Mouse (Mus musculus): ENCODE measurements at regions not wholly inside any gene's neighbourhood (a gene's known extent, or its start where the extent isn't known, plus 50 kb on each side); places are given as distances from the start of the nearest gene placed in this dataset.
A peak's percentile ranks its signal among the peaks of the same experiment; 100 is the strongest.

- DNase-seq: peak; percentile 8
Observed at GRCm38 (mm10) chr10:111419375-111420194, 53.4 kb upstream of the Nap1l1 start.

DNA sequence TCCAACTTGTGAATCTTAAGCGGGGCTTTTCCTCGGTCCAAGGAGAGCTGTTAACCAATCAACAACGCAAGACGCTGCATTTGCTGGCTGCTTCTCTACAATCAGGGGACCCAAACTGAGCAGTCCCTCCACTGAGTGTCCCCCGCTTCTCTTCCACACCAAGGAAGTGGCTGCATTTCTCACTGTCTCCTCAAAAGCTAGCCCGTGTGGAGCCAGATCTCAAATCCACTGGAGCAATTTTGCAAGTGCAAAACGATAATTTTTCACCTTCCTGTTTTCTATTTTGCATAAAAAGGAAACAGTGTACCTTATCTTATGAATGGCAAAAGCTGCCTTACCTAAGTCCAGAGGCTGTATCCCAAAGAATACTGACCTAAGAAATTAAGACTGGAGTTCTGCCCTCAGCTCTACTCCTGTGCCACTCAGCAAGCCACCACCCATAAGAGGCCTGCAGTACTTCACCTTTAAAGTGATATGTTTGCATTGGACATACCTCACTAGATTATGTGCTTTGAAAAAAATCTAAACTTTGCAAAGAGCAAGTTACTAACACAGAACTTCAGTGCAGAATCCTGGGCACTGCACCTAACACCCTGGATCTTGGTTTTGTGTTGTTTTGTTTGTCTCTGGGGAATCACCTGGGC, 52.7 kb upstream of the Nap1l1 start:
- DNase-seq: no peak

- DNase-seq: no peak
Observed at GRCm38 (mm10) chr10:111422057-111422456, 51.0 kb upstream of the Nap1l1 start.

DNA sequence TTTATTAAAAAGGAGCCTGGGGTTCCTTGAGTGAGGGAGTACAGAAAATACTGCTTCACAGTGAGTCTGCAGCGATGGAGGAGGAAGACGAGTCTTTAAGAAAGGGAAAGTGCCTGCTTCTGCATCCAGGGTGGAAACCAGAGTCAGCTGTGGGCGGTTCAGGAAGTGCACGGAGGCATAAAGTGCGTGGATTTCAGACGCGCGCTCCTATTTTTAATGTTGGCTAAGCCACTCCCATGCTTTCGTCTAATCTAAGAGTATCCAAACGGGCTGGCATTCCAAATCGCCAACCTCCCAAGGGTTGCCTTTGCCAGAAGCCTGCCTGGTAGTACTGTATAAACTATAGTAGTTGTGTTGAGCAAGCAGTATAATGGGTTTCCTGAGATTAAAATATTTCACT, 50.4 kb upstream of the Nap1l1 start:
- peak; percentile 24 for DNase-seq
